Mouse (Mus musculus): ENCODE measurements around the gene Tec. TPM values are rescaled to one million over a fixed set of nuclear protein-coding genes. Genes with fewer than 3 reads are reported as not detected.
A peak's percentile ranks its signal among the peaks of the same experiment; 100 is the strongest.

The Tec gene
- polyA plus RNA-seq, 1 experiment from 2014 or later: 2.9 TPM

DNA sequence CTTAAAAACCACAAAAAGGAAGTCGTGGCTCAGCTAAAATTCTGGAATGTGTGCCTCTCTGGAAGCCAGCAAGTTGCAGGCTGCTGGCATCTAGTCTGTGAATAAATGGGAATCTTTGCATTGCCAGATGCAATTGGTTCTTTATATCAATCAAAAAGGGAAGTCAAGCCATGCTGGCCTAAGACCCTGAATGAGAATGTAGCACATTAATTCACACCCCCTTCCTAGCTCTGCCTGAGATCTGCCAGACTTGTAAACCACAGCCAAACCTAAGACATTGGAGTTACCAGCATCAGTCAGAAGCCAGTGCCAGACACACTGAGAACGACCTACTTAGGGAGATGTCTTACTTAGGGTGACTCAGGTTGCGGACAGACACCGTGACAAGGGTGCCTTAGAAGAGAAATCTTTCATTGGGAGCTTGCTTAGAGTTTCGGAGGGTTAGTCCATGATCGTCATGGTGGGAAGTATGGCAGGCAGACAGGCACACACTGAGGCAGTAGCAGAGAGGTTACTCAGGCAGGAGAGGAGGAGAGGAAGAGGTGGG, 19.3 kb downstream of the Tec start:
- Histone ChIP-seq H3K36me3 (ENCODE audit: control insufficient read depth, insufficient read depth) (no peaks in the 10 kb centered on the region), H3K4me2 (ENCODE audit: low read length) (no peak overlapping the region), H3K9ac (replicated peaks; ENCODE audit: low read depth, low read length) (no peak overlapping the region), H3K9me3 (ENCODE audit: control insufficient read depth, low read length) (no peaks in the 10 kb centered on the region), H3K27ac (ENCODE audit: low read length) (no peak overlapping the region), H3K4me3 (replicated peaks; ENCODE audit: low read length) (no peak overlapping the region), H3K4me1 (replicated peaks; ENCODE audit: control insufficient read depth, insufficient read depth, low read length) (peaks cover 8% of the 10 kb centered on the region), H3K27me3 (replicated peaks; ENCODE audit: control insufficient read depth, insufficient read depth, low read length) (no peaks in the 10 kb centered on the region)
- WGBS: 66% methylated on average over 6 of the region's 6 CpGs
- ATAC-seq: peak; percentile 17; the same call in 1 of the 2 replicates

DNA sequence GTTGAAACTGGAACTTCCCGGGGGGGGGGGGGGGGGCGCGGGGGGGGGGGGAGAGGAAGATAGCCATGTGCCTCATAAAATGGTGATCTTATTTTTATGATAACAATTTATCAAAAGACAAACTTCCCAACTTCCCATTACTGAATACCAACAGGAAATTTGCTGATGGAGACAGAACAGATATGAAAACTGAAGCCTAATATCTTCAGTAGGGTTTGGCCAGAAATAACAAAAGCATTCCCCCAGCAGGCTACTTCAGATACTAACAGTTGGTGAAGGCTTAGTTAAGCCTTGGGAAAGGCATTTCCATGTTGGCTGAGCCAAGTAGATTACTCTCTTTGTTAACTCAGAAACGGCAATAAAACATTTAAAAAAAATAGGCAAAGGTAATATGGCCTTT, 21.6 kb downstream of the Tec start:
- Histone ChIP-seq H3K9ac (replicated peaks; ENCODE audit: low read depth, low read length) (no peak overlapping the region), H3K4me1 (replicated peaks; ENCODE audit: control insufficient read depth, insufficient read depth, low read length) (peaks cover 8% of the 10 kb centered on the region), H3K27ac (ENCODE audit: low read length) (no peak overlapping the region), H3K36me3 (ENCODE audit: control insufficient read depth, insufficient read depth) (no peaks in the 10 kb centered on the region), H3K27me3 (replicated peaks; ENCODE audit: control insufficient read depth, insufficient read depth, low read length) (no peaks in the 10 kb centered on the region), H3K9me3 (ENCODE audit: control insufficient read depth, low read length) (no peaks in the 10 kb centered on the region), H3K4me3 (replicated peaks; ENCODE audit: low read length) (no peak overlapping the region), H3K4me2 (ENCODE audit: low read length) (no peak overlapping the region)
- 71% methylated on average over 1 of the region's 4 CpGs for WGBS
- ATAC-seq: no peak

DNA sequence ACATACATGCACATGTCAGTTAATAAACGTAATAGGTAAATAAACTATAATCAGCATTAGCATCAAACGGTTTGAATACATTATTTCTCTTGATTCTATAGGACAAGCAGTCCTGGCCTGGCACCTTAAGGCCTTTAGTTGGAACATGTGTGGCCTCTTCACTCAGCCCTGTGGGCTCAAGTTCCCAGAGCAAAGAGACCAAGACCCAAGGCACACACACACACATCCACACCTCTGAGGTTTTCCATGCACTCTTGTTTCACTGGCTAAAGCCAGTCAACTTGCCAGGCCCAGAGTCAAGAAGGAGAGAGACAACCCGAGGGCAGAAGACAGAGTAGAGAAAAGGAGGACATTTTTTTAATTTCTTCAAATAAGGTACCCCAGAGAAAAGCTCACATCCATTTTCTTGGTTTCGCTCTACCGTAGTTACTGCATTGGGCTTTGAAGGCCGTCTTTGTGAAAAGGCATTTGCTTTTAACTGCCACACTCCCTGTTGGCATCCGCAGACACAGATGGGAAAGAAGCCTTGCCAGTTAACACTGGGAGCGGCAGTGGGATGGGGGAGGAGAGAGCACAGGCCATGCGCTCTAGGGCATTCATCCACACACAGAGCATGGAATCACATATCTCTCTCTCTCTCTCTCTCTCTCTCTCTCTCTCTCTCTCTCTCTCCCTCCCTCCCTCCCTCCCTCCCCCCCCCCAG, 22.2 kb downstream of the Tec start:
- 52% methylated on average over 9 of the region's 9 CpGs for WGBS
- peaks cover under 1% of the 10 kb centered on the region; the same call in 1 of the 2 replicates for H3K9me3 ChIP-seq (ENCODE audit: control insufficient read depth, low read length)
- H3K4me3 ChIP-seq (replicated peaks; ENCODE audit: low read length): no peak overlapping the region
- H3K27ac ChIP-seq (ENCODE audit: low read length): peak overlapping the region; percentile 56; the same call in 1 of the 2 replicates
- no peak overlapping the region for H3K9ac ChIP-seq (replicated peaks; ENCODE audit: low read depth, low read length)
- no peak overlapping the region for H3K4me2 ChIP-seq (ENCODE audit: low read length)
- H3K36me3 ChIP-seq (ENCODE audit: control insufficient read depth, insufficient read depth): no peaks in the 10 kb centered on the region
- peaks cover 8% of the 10 kb centered on the region for H3K4me1 ChIP-seq (replicated peaks; ENCODE audit: control insufficient read depth, insufficient read depth, low read length)
- H3K27me3 ChIP-seq (replicated peaks; ENCODE audit: control insufficient read depth, insufficient read depth, low read length): no peaks in the 10 kb centered on the region
- ATAC-seq: peak; percentile 93

DNA sequence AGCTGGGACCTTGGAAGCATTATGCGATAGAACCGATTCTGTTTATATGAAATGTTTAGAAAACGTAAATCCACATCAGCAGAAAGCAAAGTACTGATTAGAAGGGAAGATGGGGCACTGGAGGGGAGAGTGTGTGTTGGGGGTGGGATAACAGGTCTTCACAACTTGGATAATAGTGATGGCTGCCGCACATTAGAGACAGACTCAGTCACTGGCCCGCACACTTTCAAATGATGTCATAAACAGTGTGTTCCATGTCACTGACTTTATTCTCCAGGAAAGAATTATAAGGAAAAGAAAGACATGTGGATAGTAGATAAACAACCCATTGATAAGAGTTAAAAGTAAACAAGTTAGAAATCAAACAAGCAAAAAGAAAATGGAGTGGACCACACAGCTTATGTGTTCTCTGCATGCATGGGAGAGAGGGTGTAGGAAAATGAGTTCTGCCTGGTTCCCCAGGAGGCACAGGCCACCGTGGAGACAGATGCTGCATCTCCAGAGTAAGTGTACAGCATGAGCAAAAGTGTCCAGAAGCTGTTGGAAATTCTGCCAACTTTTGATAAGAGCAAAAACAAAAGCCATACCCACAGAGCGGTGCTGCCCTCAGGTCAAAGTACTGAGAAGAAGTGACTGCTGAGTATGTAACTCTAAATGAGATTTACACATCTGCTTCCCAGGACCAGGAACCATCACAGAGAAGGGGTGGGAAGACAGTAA, 23.3 kb downstream of the Tec start:
- no peak for ATAC-seq
- Histone ChIP-seq H3K27me3 (replicated peaks; ENCODE audit: control insufficient read depth, insufficient read depth, low read length) (no peaks in the 10 kb centered on the region), H3K4me2 (ENCODE audit: low read length) (no peak overlapping the region), H3K4me1 (replicated peaks; ENCODE audit: control insufficient read depth, insufficient read depth, low read length) (peaks cover 8% of the 10 kb centered on the region), H3K9ac (replicated peaks; ENCODE audit: low read depth, low read length) (no peak overlapping the region), H3K9me3 (ENCODE audit: control insufficient read depth, low read length) (peaks cover 3% of the 10 kb centered on the region; the same call in 1 of the 2 replicates), H3K27ac (ENCODE audit: low read length) (no peak overlapping the region), H3K36me3 (ENCODE audit: control insufficient read depth, insufficient read depth) (no peaks in the 10 kb centered on the region), H3K4me3 (replicated peaks; ENCODE audit: low read length) (no peak overlapping the region)
- WGBS: 85% methylated on average over 7 of the region's 7 CpGs

DNA sequence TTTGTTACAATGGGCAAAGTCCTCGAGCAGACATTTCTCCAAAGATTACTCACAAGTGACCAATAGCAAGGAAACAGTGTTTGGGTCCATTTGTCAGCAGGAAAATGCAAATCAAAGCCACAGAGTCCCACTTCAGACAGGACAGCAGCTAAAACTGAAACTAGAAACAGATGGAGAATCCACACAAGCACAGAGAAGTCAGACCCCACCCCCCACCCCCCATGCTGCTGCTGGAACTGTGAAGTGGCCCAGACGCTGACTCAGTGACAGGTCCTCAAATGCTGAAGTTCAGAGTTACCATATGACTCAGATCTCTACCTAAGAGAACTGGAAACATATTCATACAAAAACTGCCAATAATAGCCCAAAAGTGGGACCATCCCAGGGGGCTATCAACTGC, 24.0 kb downstream of the Tec start:
- Histone ChIP-seq H3K9me3 (ENCODE audit: control insufficient read depth, low read length) (peaks cover 3% of the 10 kb centered on the region; the same call in 1 of the 2 replicates), H3K4me3 (replicated peaks; ENCODE audit: low read length) (no peak overlapping the region), H3K36me3 (ENCODE audit: control insufficient read depth, insufficient read depth) (no peaks in the 10 kb centered on the region), H3K27ac (ENCODE audit: low read length) (no peak overlapping the region), H3K4me1 (replicated peaks; ENCODE audit: control insufficient read depth, insufficient read depth, low read length) (peaks cover 8% of the 10 kb centered on the region), H3K9ac (replicated peaks; ENCODE audit: low read depth, low read length) (no peak overlapping the region), H3K27me3 (replicated peaks; ENCODE audit: control insufficient read depth, insufficient read depth, low read length) (no peaks in the 10 kb centered on the region), H3K4me2 (ENCODE audit: low read length) (no peak overlapping the region)
- 52% methylated on average over 2 of the region's 2 CpGs for WGBS
- ATAC-seq: no peak

DNA sequence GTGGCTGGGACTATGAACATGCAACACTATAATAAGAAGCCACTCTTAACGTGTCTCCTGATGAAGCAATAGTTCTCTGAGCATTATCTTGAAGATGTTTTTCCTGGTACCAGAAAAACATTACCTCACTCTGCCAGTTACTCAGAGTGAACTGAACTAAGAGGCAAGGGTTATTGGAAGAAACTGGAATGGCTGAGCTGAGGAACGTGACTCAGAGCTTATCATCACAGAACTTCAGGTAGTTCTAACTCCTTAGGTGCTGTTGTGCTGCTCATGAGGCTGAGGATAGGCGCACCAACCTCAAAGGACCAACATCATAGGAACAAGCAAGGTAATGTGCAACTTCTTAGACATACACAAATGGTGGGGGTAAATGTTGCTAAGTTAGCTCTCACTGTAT, 28.6 kb downstream of the Tec start:
- WGBS: 86% methylated on average over 3 of the region's 3 CpGs
- H3K4me3 ChIP-seq (replicated peaks; ENCODE audit: low read length): no peak overlapping the region

DNA sequence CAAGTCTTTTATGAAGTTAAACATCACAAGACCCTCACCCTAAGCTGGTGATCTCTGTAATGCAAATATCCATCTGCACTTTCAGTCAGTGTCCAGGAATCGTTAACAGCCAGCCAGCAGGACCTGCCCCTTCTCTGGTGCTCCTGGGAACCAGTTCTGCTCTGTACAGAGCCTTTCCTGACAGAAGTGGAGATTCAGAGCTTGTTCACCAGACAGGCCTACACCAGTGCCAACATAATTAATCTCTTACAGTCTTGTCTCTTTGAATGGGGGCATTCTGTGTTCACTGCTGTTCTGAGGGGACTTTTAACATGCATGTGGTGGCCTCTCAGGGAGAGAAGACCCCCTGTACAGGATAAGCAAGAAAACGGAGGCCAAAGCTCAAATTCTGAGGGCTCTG, 29.3 kb downstream of the Tec start:
- no peak; the same call in 1 of the 2 replicates for ATAC-seq
- no peaks in the 10 kb centered on the region for H3K27me3 ChIP-seq (replicated peaks; ENCODE audit: control insufficient read depth, insufficient read depth, low read length)
- no peak overlapping the region for H3K4me2 ChIP-seq (ENCODE audit: low read length)
- H3K9ac ChIP-seq (replicated peaks; ENCODE audit: low read depth, low read length): no peak overlapping the region
- 54% methylated on average over 2 of the region's 2 CpGs for WGBS
- H3K27ac ChIP-seq (ENCODE audit: low read length): no peak overlapping the region
- H3K4me3 ChIP-seq (replicated peaks; ENCODE audit: low read length): no peak overlapping the region
- H3K36me3 ChIP-seq (ENCODE audit: control insufficient read depth, insufficient read depth): no peaks in the 10 kb centered on the region
- no peaks in the 10 kb centered on the region for H3K4me1 ChIP-seq (replicated peaks; ENCODE audit: control insufficient read depth, insufficient read depth, low read length)
- peaks cover 5% of the 10 kb centered on the region; the same call in 1 of the 2 replicates for H3K9me3 ChIP-seq (ENCODE audit: control insufficient read depth, low read length)

More for the DNA sequence above, 28.6 kb downstream of the Tec start:
- Histone ChIP-seq H3K9ac (replicated peaks; ENCODE audit: low read depth, low read length) (no peak overlapping the region), H3K27me3 (replicated peaks; ENCODE audit: control insufficient read depth, insufficient read depth, low read length) (no peaks in the 10 kb centered on the region), H3K4me1 (replicated peaks; ENCODE audit: control insufficient read depth, insufficient read depth, low read length) (no peaks in the 10 kb centered on the region), H3K4me2 (ENCODE audit: low read length) (no peak overlapping the region), H3K27ac (ENCODE audit: low read length) (no peak overlapping the region), H3K9me3 (ENCODE audit: control insufficient read depth, low read length) (peaks cover 5% of the 10 kb centered on the region; the same call in 1 of the 2 replicates), H3K36me3 (ENCODE audit: control insufficient read depth, insufficient read depth) (no peaks in the 10 kb centered on the region)
- no peak for ATAC-seq

DNA sequence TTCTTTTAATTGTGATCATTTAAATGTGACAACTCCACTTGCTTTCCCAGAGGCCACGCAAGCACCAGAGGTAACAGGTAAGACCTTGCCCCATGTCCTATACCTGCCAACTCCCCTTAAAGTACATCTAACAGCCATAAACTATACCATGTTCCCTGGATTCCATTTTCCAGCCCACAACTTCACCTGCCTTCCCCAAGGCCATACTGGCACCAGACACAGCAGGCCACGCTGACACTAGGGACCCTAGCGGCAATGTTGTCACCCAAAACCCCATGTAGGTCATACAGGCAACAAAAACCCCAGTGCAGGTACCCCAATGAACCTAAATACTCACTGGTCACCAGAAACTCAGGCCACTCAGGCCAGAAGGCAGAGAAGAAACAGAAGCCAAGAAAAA, 32.6 kb downstream of the Tec start:
- Histone ChIP-seq H3K27me3 (replicated peaks; ENCODE audit: control insufficient read depth, insufficient read depth, low read length) (no peaks in the 10 kb centered on the region), H3K9me3 (ENCODE audit: control insufficient read depth, low read length) (0 out of 2 replicates have a peak, but pooled peaks cover 2% of the 10 kb centered on the region), H3K36me3 (ENCODE audit: control insufficient read depth, insufficient read depth) (no peaks in the 10 kb centered on the region), H3K4me2 (ENCODE audit: low read length) (no peak overlapping the region), H3K9ac (replicated peaks; ENCODE audit: low read depth, low read length) (no peak overlapping the region), H3K4me3 (replicated peaks; ENCODE audit: low read length) (no peak overlapping the region), H3K27ac (ENCODE audit: low read length) (no peak overlapping the region), H3K4me1 (replicated peaks; ENCODE audit: control insufficient read depth, insufficient read depth, low read length) (no peaks in the 10 kb centered on the region)
- no peak for ATAC-seq
- WGBS: 90% methylated on average over 3 of the region's 3 CpGs
